Mouse (Mus musculus) heart, adult 9 months (tissue): ENCODE measurements around the gene Manba.
"Not testable (repeated sequence)": the region's sequence is repeated elsewhere in the genome, so short reads cannot be mapped to it uniquely, and the experiment has no call there.

ENCODE experiments used
- DNase-seq, 2 experiments: peaks; one replicate each; pipeline ENCODE4 v3.0.0; 2022; ENCODE audit warnings: low spot score in 2 of 2

The Manba gene

GRCm38 (mm10) chr3:135486351-135486750, 940 bp downstream of the Manba start:
- DNase-seq: no peak

GRCm38 (mm10) chr3:135487803-135488202, 2.4 kb downstream of the Manba start:
- DNase-seq: no peak

- DNase-seq: no peak
Measured at GRCm38 (mm10) chr3:135489865-135490520, 4.6 kb downstream of the Manba start.

- DNase-seq: no peak
Measured at GRCm38 (mm10) chr3:135491102-135491501, 5.7 kb downstream of the Manba start.

GRCm38 (mm10) chr3:135493320-135493719, 7.9 kb downstream of the Manba start:
- DNase-seq: not testable (repeated sequence)

- not testable (repeated sequence) for DNase-seq
Measured at GRCm38 (mm10) chr3:135497956-135498355, 12.5 kb downstream of the Manba start.

GRCm38 (mm10) chr3:135498891-135499290, 13.5 kb downstream of the Manba start:
- no peak for DNase-seq

GRCm38 (mm10) chr3:135503160-135503559, 17.7 kb downstream of the Manba start:
- no peak for DNase-seq

GRCm38 (mm10) chr3:135505369-135505909, 20.0 kb downstream of the Manba start:
- peak in 1 of 2 experiments; percentile 64 for DNase-seq

GRCm38 (mm10) chr3:135505916-135506482, 20.6 kb downstream of the Manba start:
- DNase-seq: no peak

GRCm38 (mm10) chr3:135507506-135507905, 22.1 kb downstream of the Manba start:
- DNase-seq: no peak

GRCm38 (mm10) chr3:135508191-135508590, 22.8 kb downstream of the Manba start:
- no peak for DNase-seq

- DNase-seq: no peak
Measured at GRCm38 (mm10) chr3:135510372-135510771, 25.0 kb downstream of the Manba start.

GRCm38 (mm10) chr3:135511683-135512082, 26.3 kb downstream of the Manba start:
- no peak for DNase-seq

GRCm38 (mm10) chr3:135513270-135513669, 27.9 kb downstream of the Manba start:
- DNase-seq: no peak

GRCm38 (mm10) chr3:135513800-135514425, 28.5 kb downstream of the Manba start:
- peak in 1 of 2 experiments; percentile 49 for DNase-seq

- DNase-seq: no peak
Measured at GRCm38 (mm10) chr3:135515246-135515645, 29.8 kb downstream of the Manba start.

- peak; percentile 81 to 83 for DNase-seq
Measured at GRCm38 (mm10) chr3:135516891-135517290, 31.5 kb downstream of the Manba start.

GRCm38 (mm10) chr3:135518882-135519281, 33.5 kb downstream of the Manba start:
- no peak for DNase-seq

GRCm38 (mm10) chr3:135519584-135519983, 34.2 kb downstream of the Manba start:
- DNase-seq: peak in 1 of 2 experiments; percentile 40

GRCm38 (mm10) chr3:135521963-135522362, 36.6 kb downstream of the Manba start:
- DNase-seq: peak; percentile 93 to 95

- no peak for DNase-seq
Measured at GRCm38 (mm10) chr3:135522618-135523355, 37.4 kb downstream of the Manba start.
